Mouse (Mus musculus) sigmoid colon, adult 10 weeks (tissue): ENCODE results near the gene Zfp952. TPM values are rescaled to one million over a fixed set of nuclear protein-coding genes. Genes with fewer than 3 reads are reported as not detected.

Experiments
- polyA plus RNA-seq: library from polyadenylated mRNA; stranded (reverse); fragments of 350-450 nt; fragmentation: Illumina TruSeq; extraction: RNeasy Lipid Tissue Mini Kit (QIAGEN cat#74804); gene quantifications from one replicate; pipeline ENCODE4 v1.2.3, GENCODE M21; 2014; ENCODE audit warnings: low read depth, low replicate concordance

Zfp952 gene
- polyA plus RNA-seq, result 26.9 TPM

GRCm38 (mm10) chr17:32992699-32993474, at the start of gene Zfp952:
TSS of gene Zfp952 (plus strand) at chr17:32993129.

GRCm38 (mm10) chr17:32947215-32947914, 45.6 kb upstream of the Zfp952 start, which contains the start of gene Cyp4f13:
TSS of gene Cyp4f13 (minus strand) at chr17:32947402.

GRCm38 (mm10) chr17:32965623-32966290, 27.2 kb upstream of the Zfp952 start, which contains the start of gene Zfp472:
TSS of gene Zfp472 (plus strand) at chr17:32965814.

GRCm38 (mm10) chr17:33032900-33033891, 40.3 kb downstream of the Zfp952 start, which contains the start of gene Zfp763:
TSS of gene Zfp763 (minus strand) at chr17:33033402.

Other genes starting within 250 kb of the Zfp952 start
- 80.2 TPM for gene Zfp871, start 204.8 kb upstream of the Zfp952 start, polyA plus RNA-seq
- 5.5 TPM for gene Zfp811, start 183.2 kb upstream of the Zfp952 start, polyA plus RNA-seq
- 24.1 TPM for gene Zfp799, start 162.9 kb upstream of the Zfp952 start, polyA plus RNA-seq
- 8.9 TPM for gene Zfp870, start 101.5 kb upstream of the Zfp952 start, polyA plus RNA-seq
- gene Cyp4f14, start 75.8 kb upstream of the Zfp952 start, polyA plus RNA-seq, result 33.8 TPM
- gene Cyp4f13, start 45.7 kb upstream of the Zfp952 start, polyA plus RNA-seq, result 23.7 TPM
- gene Zfp472, start 27.3 kb upstream of the Zfp952 start, polyA plus RNA-seq, result 21.5 TPM
- gene Zfp763, start 40.3 kb downstream of the Zfp952 start, polyA plus RNA-seq, result 15.7 TPM
- not detected for gene 4921501E09Rik, start 74.9 kb downstream of the Zfp952 start, polyA plus RNA-seq
- 22.4 TPM for gene Zfp563, start 96.2 kb downstream of the Zfp952 start, polyA plus RNA-seq
- gene Morc2b, start 146.6 kb downstream of the Zfp952 start, polyA plus RNA-seq, result not detected
- not detected for gene Olfr55, start 175.3 kb downstream of the Zfp952 start, polyA plus RNA-seq
- not detected for gene Olfr239, start 198.2 kb downstream of the Zfp952 start, polyA plus RNA-seq
- gene Olfr1564, start 228.6 kb downstream of the Zfp952 start, polyA plus RNA-seq, result 0.16 TPM